Mouse (Mus musculus) midbrain, embryonic 10.5 days (tissue): ENCODE measurements around the gene Cacna2d3. TPM values are rescaled to one million over a fixed set of nuclear protein-coding genes. Genes with fewer than 3 reads are reported as not detected.

Source experiments
- DNase-seq: peaks from one replicate; pipeline ENCODE4 v3.0.0-alpha.2; 2017; ENCODE audit warnings: low spot score
- H3K27ac ChIP-seq: fragments of 300-500 bp; sonication (generic); replicated peaks from 2 replicates; pipeline ENCODE4 v1.5.1; 2016; ENCODE audit warnings: mild to moderate bottlenecking
- H3K27me3 ChIP-seq: fragments of 300-500 bp; sonication (generic); 2 replicates; pipeline ENCODE4 v1.6.1; 2016; ENCODE audit warnings: low read depth, mild to moderate bottlenecking; ENCODE audit not compliant: poor library complexity, severe bottlenecking
- H3K36me3 ChIP-seq: fragments of 300-500 bp; sonication (generic); 2 replicates; pipeline ENCODE4 v1.6.1; 2016; ENCODE audit warnings: mild to moderate bottlenecking, moderate library complexity
- H3K4me1 ChIP-seq: fragments of 300-500 bp; sonication (generic); 2 replicates; pipeline ENCODE4 v1.6.1; 2016
- H3K4me3 ChIP-seq: fragments of 300-500 bp; sonication (generic); 2 replicates; pipeline ENCODE4 v1.5.1; 2016; ENCODE audit warnings: mild to moderate bottlenecking, moderate library complexity
- H3K9me3 ChIP-seq: fragments of 300-500 bp; sonication (generic); replicated peaks from 2 replicates; pipeline ENCODE4 v1.6.1; 2016; ENCODE audit warnings: mild to moderate bottlenecking
- WGBS: fragments of 180-500 bp; shearing (Covaris S2); methylation state at CpG from one replicate; pipeline ENCODE4 v1.1.7; 2016; 5-methylcytosine and 5-hydroxymethylcytosine counted together
- polyA plus RNA-seq: library from polyadenylated mRNA; unstranded; fragments of >200 nt; fragmentation: Nextera tagmentation; extraction: Ambion mirVana; gene quantifications from 2 replicates; pipeline ENCODE4 v1.2.1, GENCODE M21; 2016

The Cacna2d3 gene
- polyA plus RNA-seq, 1 experiment from 2014 or later, result 5.6 TPM

DNA sequence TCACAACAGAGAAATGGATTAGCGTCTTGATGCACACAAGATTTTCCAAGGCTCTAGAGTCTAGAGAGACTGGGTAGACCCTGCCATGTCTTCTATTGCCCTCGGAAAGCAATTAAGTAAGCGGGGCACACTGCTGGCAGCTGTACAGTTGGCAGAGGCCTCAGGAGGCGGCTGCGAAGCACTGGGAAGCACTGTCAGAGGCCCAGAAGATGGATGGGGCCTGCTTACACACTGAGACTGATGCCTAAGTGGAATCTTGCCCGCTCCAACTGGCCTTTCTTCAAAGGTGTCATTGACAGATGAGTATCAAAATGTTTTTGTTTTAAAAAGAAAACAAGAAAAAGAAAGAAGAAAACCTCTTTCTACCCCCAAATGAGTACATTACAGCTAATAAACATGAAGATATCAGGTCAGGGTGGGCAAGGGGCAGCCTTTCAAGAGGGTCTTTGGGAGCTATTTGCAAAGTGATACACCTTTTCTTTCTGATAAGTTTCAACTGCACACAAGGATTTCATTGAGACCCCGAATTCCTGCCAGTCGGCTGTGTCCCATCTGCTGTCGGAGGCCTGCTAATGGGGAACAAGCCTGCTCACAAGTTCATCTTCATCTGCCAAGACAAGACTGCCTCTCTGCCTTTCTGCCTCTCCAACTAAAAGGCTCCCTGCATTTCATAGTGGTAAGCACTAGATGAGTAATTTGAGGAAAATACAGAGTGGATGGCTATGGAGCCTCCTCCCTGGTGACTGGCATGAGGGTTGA lies 680.9 kb downstream of the Cacna2d3 start:
- H3K27me3 ChIP-seq, result 0 out of 2 replicates have a peak, but pooled peaks cover 5% of the 10 kb centered on the region
- WGBS, result 90% methylated on average over 9 of the region's 9 CpGs
- H3K4me3 ChIP-seq, result no peak overlapping the region
- no peak for DNase-seq
- H3K4me1 ChIP-seq, result peaks cover 10% of the 10 kb centered on the region
- 0 out of 2 replicates have a peak, but pooled peaks cover 3% of the 10 kb centered on the region for H3K36me3 ChIP-seq
- H3K9me3 ChIP-seq, result no peaks in the 10 kb centered on the region
- no peak overlapping the region for H3K27ac ChIP-seq

DNA sequence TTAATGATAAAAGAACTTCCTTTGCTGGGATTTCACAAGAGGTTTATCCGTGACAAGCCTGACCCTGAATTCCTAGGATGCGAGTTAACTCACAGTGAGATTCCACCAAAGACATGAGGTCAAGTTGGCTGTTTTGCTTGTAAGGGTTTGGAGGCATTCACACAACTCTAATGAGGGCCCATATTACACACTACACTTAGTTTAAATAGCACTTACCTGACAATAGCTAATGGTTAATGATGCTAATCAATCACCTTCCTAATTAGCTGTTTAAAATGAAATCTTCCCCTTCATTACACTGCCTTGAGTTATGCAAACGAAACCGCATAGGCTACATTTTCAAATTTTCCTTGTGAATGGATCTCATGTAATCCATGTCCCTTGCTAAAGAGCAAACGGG lies 683.4 kb downstream of the Cacna2d3 start:
- 0 out of 2 replicates have a peak, but pooled peaks cover 5% of the 10 kb centered on the region for H3K27me3 ChIP-seq
- 85% methylated on average over 5 of the region's 5 CpGs for WGBS
- H3K27ac ChIP-seq, result no peak overlapping the region
- no peak overlapping the region for H3K4me3 ChIP-seq
- peaks cover 10% of the 10 kb centered on the region for H3K4me1 ChIP-seq
- H3K36me3 ChIP-seq, result 0 out of 2 replicates have a peak, but pooled peaks cover 3% of the 10 kb centered on the region
- no peak for DNase-seq
- no peaks in the 10 kb centered on the region for H3K9me3 ChIP-seq

DNA sequence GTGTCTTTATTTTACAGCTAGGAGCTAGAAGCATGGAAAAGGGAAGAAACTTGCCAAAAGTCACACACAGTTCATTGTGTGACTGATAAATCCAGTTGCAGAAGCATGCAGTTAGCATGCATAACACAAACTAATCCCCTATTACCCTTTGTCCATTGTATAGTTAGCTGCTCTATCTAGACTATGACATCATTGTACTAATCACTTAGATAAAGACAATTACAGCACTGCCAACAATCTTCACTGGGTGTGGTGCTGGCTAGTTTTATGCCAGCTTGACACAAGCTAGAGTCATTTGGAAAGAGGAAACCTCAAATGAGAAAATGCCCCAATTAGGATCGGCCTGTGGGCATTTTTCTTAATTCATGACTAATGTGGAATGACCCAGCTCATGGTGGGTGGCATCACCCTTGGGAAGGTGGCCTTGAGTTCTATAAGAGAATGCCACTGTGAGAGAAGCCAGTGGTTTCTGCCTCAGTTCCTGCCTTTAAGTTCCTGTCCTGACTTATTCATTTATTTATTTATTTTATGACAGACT lies 689.7 kb downstream of the Cacna2d3 start:
- WGBS, result 98% methylated on average over 1 of the region's 1 CpGs
- peaks cover 20% of the 10 kb centered on the region for H3K4me1 ChIP-seq
- no peaks in the 10 kb centered on the region for H3K27me3 ChIP-seq
- H3K9me3 ChIP-seq, result no peaks in the 10 kb centered on the region
- no peak overlapping the region for H3K4me3 ChIP-seq
- no peak overlapping the region for H3K27ac ChIP-seq
- H3K36me3 ChIP-seq, result peaks cover 21% of the 10 kb centered on the region
- no peak for DNase-seq

DNA sequence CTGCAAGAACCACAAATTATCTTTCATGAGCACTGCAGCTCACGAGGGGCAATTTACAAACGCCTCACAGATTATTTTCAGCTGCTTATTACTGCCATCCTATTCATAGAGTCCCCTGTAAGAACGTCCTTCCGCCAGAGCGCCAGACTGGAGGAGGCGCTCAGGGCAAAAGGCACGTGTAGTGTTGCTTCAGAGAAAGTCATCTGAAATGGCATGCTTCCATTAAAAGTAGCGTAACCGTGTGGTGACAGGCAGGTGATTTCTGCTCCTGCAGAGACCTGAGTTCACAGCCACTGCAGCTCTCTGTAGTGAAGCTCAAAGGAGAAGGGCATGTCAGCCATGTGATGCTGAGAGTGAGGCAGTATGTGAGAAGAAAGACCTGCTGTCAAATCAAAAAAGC lies 691.1 kb downstream of the Cacna2d3 start:
- Histone ChIP-seq H3K27me3 (no peaks in the 10 kb centered on the region), H3K4me3 (no peak overlapping the region), H3K36me3 (peaks cover 25% of the 10 kb centered on the region), H3K9me3 (no peaks in the 10 kb centered on the region), H3K4me1 (peaks cover 25% of the 10 kb centered on the region), H3K27ac (no peak overlapping the region; the same call in 1 of the 2 replicates)
- 87% methylated on average over 9 of the region's 9 CpGs for WGBS
- no peak for DNase-seq

DNA sequence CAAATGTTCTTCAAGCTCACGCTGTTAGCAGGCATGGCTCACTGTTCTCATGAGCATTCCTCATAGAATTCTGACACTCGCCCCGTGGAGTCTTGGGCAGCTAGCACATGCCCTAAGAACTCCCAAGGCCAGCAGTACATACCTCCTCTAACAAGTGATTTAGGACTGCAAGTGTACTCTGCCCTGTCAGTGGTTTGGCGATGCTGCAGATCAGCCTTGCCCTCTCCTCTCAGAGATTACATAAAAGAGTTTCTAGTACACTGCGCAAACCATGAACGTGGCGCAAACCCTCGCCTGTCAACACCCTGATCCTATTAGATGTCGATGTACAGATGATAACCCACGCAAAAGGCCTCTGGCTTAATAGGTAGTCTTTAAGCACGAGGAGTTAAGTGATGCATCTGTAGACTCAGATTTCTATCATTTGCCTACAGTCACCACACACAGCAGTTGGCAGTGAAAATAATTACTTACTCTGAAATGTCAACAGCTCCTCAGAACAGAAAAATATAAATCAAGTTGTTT lies 691.7 kb downstream of the Cacna2d3 start:
- H3K4me3 ChIP-seq, result no peak overlapping the region
- peaks cover 28% of the 10 kb centered on the region for H3K36me3 ChIP-seq
- H3K4me1 ChIP-seq, result peaks cover 31% of the 10 kb centered on the region
- 92% methylated on average over 11 of the region's 11 CpGs for WGBS
- DNase-seq, result no peak
- no peaks in the 10 kb centered on the region for H3K9me3 ChIP-seq
- H3K27me3 ChIP-seq, result no peaks in the 10 kb centered on the region
- no peak overlapping the region for H3K27ac ChIP-seq

DNA sequence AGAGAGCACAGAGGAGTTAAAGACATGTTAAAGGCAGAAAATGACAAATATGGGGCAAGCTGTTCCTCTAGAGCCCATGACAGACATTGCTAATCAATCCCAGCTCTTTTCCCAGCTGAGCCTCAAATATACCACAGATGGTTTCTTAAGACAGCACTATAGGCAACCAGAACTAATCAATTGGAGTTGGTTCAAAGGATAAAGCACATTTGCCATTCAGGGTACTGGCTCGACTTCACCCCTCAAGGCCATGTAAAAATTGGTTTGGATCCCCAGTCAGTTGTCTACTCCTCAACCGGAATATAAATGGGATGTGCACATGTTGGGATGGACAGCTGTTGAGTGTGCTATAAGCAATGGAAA lies 692.6 kb downstream of the Cacna2d3 start:
- H3K27ac ChIP-seq, result no peak overlapping the region
- DNase-seq, result no peak

DNA sequence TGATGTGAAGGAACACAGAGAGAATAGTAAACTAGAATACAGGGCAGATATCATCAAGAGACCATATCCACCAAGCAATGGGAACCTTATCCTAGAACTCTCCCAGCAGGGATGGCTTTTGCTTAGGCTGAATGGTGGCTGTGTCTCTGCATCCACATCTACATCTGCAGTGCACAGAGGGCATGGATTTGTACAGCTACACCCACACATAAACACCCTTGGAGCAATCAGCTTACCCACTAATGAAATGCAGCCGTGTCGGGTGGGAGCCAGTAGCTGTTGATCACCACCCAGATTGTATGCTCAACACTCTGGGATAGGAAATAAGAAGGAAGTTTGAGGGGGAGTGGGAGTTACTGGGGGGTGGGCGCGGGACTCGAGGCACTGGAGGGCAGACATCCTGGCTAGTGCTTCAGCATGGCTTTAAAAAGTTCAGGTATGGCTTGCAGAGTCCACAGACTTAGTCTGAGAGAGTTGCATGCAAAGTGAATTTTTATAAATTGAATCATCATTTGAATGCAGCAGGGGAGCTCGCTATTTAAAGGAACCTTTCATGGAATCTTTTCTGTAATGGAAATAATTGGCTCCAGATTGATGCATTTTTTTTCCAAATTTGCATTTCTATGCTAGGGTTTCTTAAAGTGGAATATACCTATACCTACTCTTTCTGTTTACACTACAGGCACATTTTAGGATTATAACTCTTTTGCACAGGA lies 693.1 kb downstream of the Cacna2d3 start:
- no peak for DNase-seq
- WGBS, result 80% methylated on average over 6 of the region's 6 CpGs
- H3K9me3 ChIP-seq, result no peaks in the 10 kb centered on the region
- peaks cover 40% of the 10 kb centered on the region for H3K4me1 ChIP-seq
- no peak overlapping the region for H3K4me3 ChIP-seq
- H3K36me3 ChIP-seq, result peaks cover 34% of the 10 kb centered on the region
- H3K27ac ChIP-seq, result no peak overlapping the region
- H3K27me3 ChIP-seq, result no peaks in the 10 kb centered on the region

More for the DNA sequence above, 692.6 kb downstream of the Cacna2d3 start:
- Histone ChIP-seq H3K27me3 (no peaks in the 10 kb centered on the region), H3K4me1 (peaks cover 38% of the 10 kb centered on the region), H3K4me3 (no peak overlapping the region), H3K36me3 (peaks cover 31% of the 10 kb centered on the region), H3K9me3 (no peaks in the 10 kb centered on the region)
- 61% methylated on average over 2 of the region's 2 CpGs for WGBS

DNA sequence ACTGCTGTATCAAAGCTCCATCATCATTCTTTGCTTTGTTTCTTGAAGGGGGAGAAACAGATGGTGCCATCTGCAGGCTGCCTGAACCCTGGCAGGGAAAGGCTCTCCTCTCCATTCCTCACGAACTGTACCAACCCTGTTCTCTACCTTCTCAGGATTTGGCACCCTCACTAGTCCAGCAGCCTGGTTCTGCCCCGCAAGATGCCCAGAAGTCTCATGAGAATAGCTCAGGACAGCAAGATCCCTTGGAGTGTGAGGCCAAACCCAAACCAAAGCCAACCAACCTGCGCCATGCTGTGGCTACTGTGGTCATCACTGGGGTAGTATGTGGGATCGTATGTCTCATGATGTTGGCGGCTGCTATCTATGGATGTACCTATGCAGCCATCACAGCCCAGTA lies 694.4 kb downstream of the Cacna2d3 start:
- Histone ChIP-seq H3K4me1 (peaks cover 46% of the 10 kb centered on the region), H3K27ac (peak overlapping the region; percentile 29; the same call in 1 of the 2 replicates), H3K9me3 (no peaks in the 10 kb centered on the region), H3K36me3 (peaks cover 45% of the 10 kb centered on the region), H3K4me3 (no peak overlapping the region), H3K27me3 (no peaks in the 10 kb centered on the region)
- no peak for DNase-seq
- 93% methylated on average over 5 of the region's 5 CpGs for WGBS

DNA sequence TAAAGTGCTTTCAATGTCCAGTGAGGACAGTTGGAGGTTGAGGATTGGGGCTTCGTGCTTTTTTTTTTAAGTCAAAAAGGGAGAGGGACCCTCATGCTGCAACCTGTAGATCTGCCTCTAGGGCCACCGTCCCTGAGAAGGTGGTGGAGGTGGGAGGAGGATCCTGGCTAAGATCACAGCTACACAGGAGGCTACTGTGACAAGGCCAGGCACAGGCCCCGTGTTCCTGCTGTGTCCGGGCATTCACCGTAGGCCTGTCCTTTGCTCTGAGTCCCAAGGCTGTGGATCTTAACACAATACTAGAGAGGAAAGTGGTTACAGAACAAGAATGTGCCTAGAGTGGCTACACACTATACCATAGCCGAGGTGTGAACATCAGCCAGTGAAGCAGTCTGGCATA lies 696.3 kb downstream of the Cacna2d3 start:
- Histone ChIP-seq H3K4me1 (peaks cover 53% of the 10 kb centered on the region), H3K4me3 (no peak overlapping the region), H3K36me3 (peaks cover 51% of the 10 kb centered on the region), H3K27me3 (peaks cover 5% of the 10 kb centered on the region; the same call in 1 of the 2 replicates), H3K9me3 (no peaks in the 10 kb centered on the region), H3K27ac (peak overlapping the region; percentile 43)
- 87% methylated on average over 6 of the region's 6 CpGs for whole genome bisulfite sequencing
- no peak for DNase-seq

DNA sequence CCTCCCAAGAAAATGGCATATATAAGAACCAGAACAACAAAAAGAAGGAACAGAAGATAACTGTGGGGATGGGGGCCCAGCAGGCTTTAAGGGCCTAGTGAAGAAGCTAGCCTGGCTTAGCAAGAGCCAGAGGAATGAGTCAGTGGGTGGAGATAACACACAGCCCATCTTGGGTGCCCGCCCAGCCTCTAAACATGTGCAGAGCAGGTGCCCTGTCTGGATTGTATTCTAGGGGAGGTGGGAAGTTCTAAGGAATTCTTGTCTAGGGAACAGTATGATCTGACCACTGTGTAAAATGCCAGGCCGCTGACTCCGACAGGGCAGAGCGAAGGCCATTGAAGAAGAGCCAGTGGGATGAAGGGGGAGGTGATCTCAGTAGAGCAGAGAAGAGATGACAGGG lies 698.4 kb downstream of the Cacna2d3 start:
- Histone ChIP-seq H3K9me3 (no peaks in the 10 kb centered on the region), H3K4me3 (0 out of 2 replicates have a peak overlapping the region, but pooled peaks have one; percentile 5), H3K4me1 (peaks cover 56% of the 10 kb centered on the region), H3K27ac (no peak overlapping the region), H3K27me3 (peaks cover 5% of the 10 kb centered on the region; the same call in 1 of the 2 replicates), H3K36me3 (peaks cover 46% of the 10 kb centered on the region)
- DNase-seq, result no peak
- 93% methylated on average over 4 of the region's 4 CpGs for WGBS

DNA sequence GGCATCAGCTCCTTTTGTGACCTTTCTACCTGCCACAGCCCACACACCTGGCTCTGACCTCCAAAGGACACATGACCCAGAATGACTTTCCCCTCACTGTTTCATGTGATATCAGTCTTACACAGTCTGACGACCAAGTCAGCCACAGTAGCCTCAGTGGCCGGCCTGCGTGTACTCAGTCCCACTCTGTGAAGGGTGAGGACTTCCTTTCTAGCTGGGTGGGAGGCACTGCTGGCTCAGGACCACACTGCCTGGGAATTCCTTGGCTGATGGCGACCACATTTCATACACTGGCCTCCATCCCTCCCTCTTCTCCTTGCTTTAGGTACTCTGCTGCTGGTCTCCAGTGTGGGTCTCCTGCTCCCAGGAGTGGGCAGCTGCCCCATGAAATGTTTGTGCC lies 700.4 kb downstream of the Cacna2d3 start:
- Histone ChIP-seq H3K36me3 (peaks cover 35% of the 10 kb centered on the region), H3K4me3 (peak overlapping the region; percentile 27), H3K27me3 (peaks cover 5% of the 10 kb centered on the region; the same call in 1 of the 2 replicates), H3K9me3 (no peaks in the 10 kb centered on the region), H3K27ac (peak overlapping the region; percentile 59), H3K4me1 (peaks cover 74% of the 10 kb centered on the region)
- WGBS, result 73% methylated on average over 4 of the region's 4 CpGs
- DNase-seq, result no peak

DNA sequence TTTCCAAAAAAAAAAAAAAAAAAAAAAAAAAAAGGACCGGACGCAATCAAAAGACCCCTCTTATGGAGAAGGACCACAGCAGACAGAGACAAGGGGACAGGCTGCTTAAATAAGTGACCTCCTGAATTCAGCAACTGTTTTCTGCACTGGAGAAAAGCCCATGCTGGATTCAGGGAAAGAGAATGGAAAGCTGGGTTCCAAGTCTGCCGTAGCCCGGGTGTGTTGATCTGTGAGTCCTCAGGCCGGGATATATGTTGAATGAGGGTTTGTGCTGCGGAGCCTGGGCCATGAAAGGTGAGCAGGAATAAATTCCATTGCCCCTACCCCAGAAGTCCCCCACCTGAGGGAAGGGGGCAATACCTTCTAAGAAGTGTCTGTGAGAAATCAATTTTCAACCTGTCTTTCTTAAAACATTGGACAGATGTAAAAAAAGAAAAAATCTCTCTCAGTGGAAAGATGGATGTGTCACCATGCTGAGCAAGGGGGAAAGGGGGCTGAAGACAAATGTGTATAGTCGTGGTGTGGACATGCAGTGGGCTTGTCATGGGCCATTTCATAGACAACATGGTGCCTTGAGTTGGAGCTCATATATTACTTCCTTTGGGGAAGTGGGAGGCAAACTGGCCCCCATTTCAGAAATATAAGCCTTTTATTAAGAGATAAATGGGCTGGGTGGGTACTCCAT lies 703.2 kb downstream of the Cacna2d3 start:
- H3K4me1 ChIP-seq, result peaks cover 80% of the 10 kb centered on the region
- no peaks in the 10 kb centered on the region for H3K9me3 ChIP-seq
- WGBS, result 15% methylated on average over 7 of the region's 7 CpGs
- DNase-seq, result peak; percentile 50
- H3K27ac ChIP-seq, result peak overlapping the region; percentile 85
- peaks cover 9% of the 10 kb centered on the region; the same call in 1 of the 2 replicates for H3K27me3 ChIP-seq
- peaks cover 20% of the 10 kb centered on the region for H3K36me3 ChIP-seq
- peak overlapping the region; percentile 48 for H3K4me3 ChIP-seq
